Mouse (Mus musculus) small intestine, adult 2 months (tissue): ENCODE results near the gene Cdk14. TPM values are rescaled to one million over a fixed set of nuclear protein-coding genes. Genes with fewer than 3 reads are reported as not detected.

Experiments used
- H3K27ac ChIP-seq: fragments of 200-500 bp; 2 replicates; pipeline ENCODE4 v1.5.1; 2012; ENCODE audit warnings: low read depth, low read length, control low read depth, inconsistent platforms; ENCODE audit not compliant: insufficient read depth
- H3K27me3 ChIP-seq: fragments of 200-500 bp; 2 replicates; pipeline ENCODE4 v1.6.1; 2012; ENCODE audit warnings: mild to moderate bottlenecking, moderate library complexity, low read length, inconsistent platforms; ENCODE audit not compliant: control insufficient read depth, insufficient read depth
- H3K36me3 ChIP-seq: fragments of 200-500 bp; 2 replicates; pipeline ENCODE4 v1.6.1; 2012; ENCODE audit warnings: mild to moderate bottlenecking, low read length, control low read depth, inconsistent platforms; ENCODE audit not compliant: control insufficient read depth, insufficient read depth
- H3K4me1 ChIP-seq: fragments of 200-500 bp; 2 replicates; pipeline ENCODE4 v1.6.1; 2012; ENCODE audit warnings: low read length, inconsistent platforms, mixed read lengths; ENCODE audit not compliant: control insufficient read depth, insufficient read depth, insufficient read length
- H3K4me3 ChIP-seq: fragments of 200-500 bp; 2 replicates; pipeline ENCODE4 v1.5.1; 2012; ENCODE audit warnings: low read depth, mild to moderate bottlenecking, control low read depth, inconsistent platforms, low read length, moderate library complexity
- CTCF ChIP-seq: fragments of 200-500 bp; IDR thresholded peaks from 2 replicates; pipeline ENCODE4 v1.5.1; 2012; ENCODE audit warnings: low read depth, mild to moderate bottlenecking, control low read depth, inconsistent platforms, low read length, moderate library complexity, mixed read lengths; ENCODE audit not compliant: insufficient replicate concordance, insufficient read length; ENCODE audit errors: extremely low read depth
- POLR2A ChIP-seq: fragments of 200-500 bp; IDR thresholded peaks from 2 replicates; pipeline ENCODE4 v1.6.1; 2012; ENCODE audit warnings: low read depth, mild to moderate bottlenecking, control low read depth, inconsistent platforms, low read length, moderate library complexity
- WGBS: fragments of 180-500 bp; shearing (Covaris S2); methylation state at CpG from one replicate; pipeline ENCODE4 v1.1.7; 2018; 5-methylcytosine and 5-hydroxymethylcytosine counted together
- polyA plus RNA-seq: library from polyadenylated mRNA; depleted of rRNA; stranded (reverse); fragments of >200 nt; gene quantifications from 2 replicates; pipeline ENCODE4 v1.2.3, GENCODE M21; 2012

Cdk14 gene
- polyA plus RNA-seq, 1 experiment = 0.37 TPM

GRCm38 (mm10) chr5:5056102-5056883 is 363.8 kb downstream of the Cdk14 start:
- no peak for TF ChIP-seq POLR2A
- TF ChIP-seq CTCF = no peak
- no peaks in the 10 kb centered on the region for H3K4me1 ChIP-seq
- no peak overlapping the region for H3K27ac ChIP-seq
- no peaks in the 10 kb centered on the region for H3K36me3 ChIP-seq
- 61% methylated on average over 4 of the region's 4 CpGs for WGBS
- no peaks in the 10 kb centered on the region for H3K27me3 ChIP-seq
- no peak overlapping the region for H3K4me3 ChIP-seq

- Histone ChIP-seq H3K4me3 (no peak overlapping the region), H3K36me3 (no peaks in the 10 kb centered on the region), H3K27me3 (no peaks in the 10 kb centered on the region), H3K4me1 (no peaks in the 10 kb centered on the region), H3K27ac (no peak overlapping the region)
- WGBS = 52% methylated on average over 1 of the region's 1 CpGs
- TF ChIP-seq CTCF (no peak), POLR2A (no peak)
These were observed 364.6 kb downstream of the Cdk14 start for GRCm38 (mm10) chr5:5055494-5055893.

GRCm38 (mm10) chr5:5054270-5054669 is 365.8 kb downstream of the Cdk14 start:
- H3K4me3 ChIP-seq = no peak overlapping the region
- no peaks in the 10 kb centered on the region for H3K27me3 ChIP-seq
- WGBS = 63% methylated on average over 1 of the region's 1 CpGs
- TF ChIP-seq POLR2A = no peak
- TF ChIP-seq CTCF = no peak
- no peaks in the 10 kb centered on the region for H3K36me3 ChIP-seq
- H3K4me1 ChIP-seq = no peaks in the 10 kb centered on the region
- H3K27ac ChIP-seq = no peak overlapping the region

GRCm38 (mm10) chr5:5044326-5044725 is 375.8 kb downstream of the Cdk14 start:
- H3K4me1 ChIP-seq = no peaks in the 10 kb centered on the region
- 74% methylated on average over 5 of the region's 5 CpGs for WGBS
- H3K36me3 ChIP-seq = no peaks in the 10 kb centered on the region
- H3K27me3 ChIP-seq = no peaks in the 10 kb centered on the region
- no peak overlapping the region for H3K27ac ChIP-seq
- no peak for TF ChIP-seq CTCF
- no peak for TF ChIP-seq POLR2A
- H3K4me3 ChIP-seq = no peak overlapping the region

- WGBS = 65% methylated on average over 1 of the region's 1 CpGs
- no peaks in the 10 kb centered on the region for H3K4me1 ChIP-seq
- no peak overlapping the region for H3K27ac ChIP-seq
- H3K27me3 ChIP-seq = no peaks in the 10 kb centered on the region
- TF ChIP-seq CTCF (no peak), POLR2A (no peak)
- no peaks in the 10 kb centered on the region for H3K36me3 ChIP-seq
- no peak overlapping the region for H3K4me3 ChIP-seq
These were observed 377.4 kb downstream of the Cdk14 start for GRCm38 (mm10) chr5:5042735-5043134.

GRCm38 (mm10) chr5:5041480-5041879 is 378.6 kb downstream of the Cdk14 start:
- TF ChIP-seq POLR2A (no peak), CTCF (no peak)
- 81% methylated on average over 4 of the region's 4 CpGs for WGBS

GRCm38 (mm10) chr5:5039700-5040284 is 380.3 kb downstream of the Cdk14 start:
- H3K4me3 ChIP-seq = no peak overlapping the region
- H3K4me1 ChIP-seq = no peaks in the 10 kb centered on the region
- no peak overlapping the region for H3K27ac ChIP-seq
- 72% methylated on average over 4 of the region's 4 CpGs for whole genome bisulfite sequencing
- no peaks in the 10 kb centered on the region for H3K36me3 ChIP-seq
- TF ChIP-seq CTCF (no peak), POLR2A (no peak)
- no peaks in the 10 kb centered on the region for H3K27me3 ChIP-seq

More at GRCm38 (mm10) chr5:5041480-5041879, 378.6 kb downstream of the Cdk14 start:
- H3K36me3 ChIP-seq = no peaks in the 10 kb centered on the region
- no peak overlapping the region for H3K4me3 ChIP-seq
- no peaks in the 10 kb centered on the region for H3K4me1 ChIP-seq
- no peaks in the 10 kb centered on the region for H3K27me3 ChIP-seq
- H3K27ac ChIP-seq = no peak overlapping the region

- TF ChIP-seq CTCF = no peak
- TF ChIP-seq POLR2A = no peak
- WGBS = 82% methylated on average over 5 of the region's 5 CpGs
- Histone ChIP-seq H3K36me3 (no peaks in the 10 kb centered on the region), H3K27ac (no peak overlapping the region), H3K4me1 (no peaks in the 10 kb centered on the region), H3K4me3 (no peak overlapping the region), H3K27me3 (no peaks in the 10 kb centered on the region)
These were observed 386.7 kb downstream of the Cdk14 start for GRCm38 (mm10) chr5:5033445-5033844.
